Mouse (Mus musculus) limb, embryonic 13.5 days (tissue): ENCODE measurements at regions not wholly inside any gene's neighbourhood (a gene's known extent, or its start where the extent isn't known, plus 50 kb on each side); places are given as distances from the start of the nearest gene placed in this dataset.

Experiments
- ATAC-seq: fragments of 200-750 bp; cut with Nextera tagmentation; 2 replicates; pipeline ENCODE4 v1.8.0; 2017; ENCODE audit warnings: low read depth, moderate number of reproducible peaks, moderate TSS enrichment; ENCODE audit not compliant: low FRiP score
- H3K27ac ChIP-seq: fragments of 300-500 bp; sonication (generic); 2 replicates; pipeline ENCODE4 v1.5.1; 2015; ENCODE audit warnings: inconsistent platforms, mild to moderate bottlenecking, moderate library complexity
- H3K27me3 ChIP-seq: fragments of 300-500 bp; sonication (generic); 2 replicates; pipeline ENCODE4 v1.6.1; 2015; ENCODE audit warnings: mild to moderate bottlenecking, inconsistent platforms
- H3K36me3 ChIP-seq: fragments of 300-500 bp; sonication (generic); 2 replicates; pipeline ENCODE4 v1.6.1; 2015; ENCODE audit warnings: inconsistent platforms, mild to moderate bottlenecking, moderate library complexity
- H3K4me1 ChIP-seq: fragments of 300-500 bp; sonication (generic); 2 replicates; pipeline ENCODE4 v1.6.1; 2015; ENCODE audit warnings: inconsistent platforms
- H3K4me2 ChIP-seq: fragments of 300-500 bp; sonication (generic); replicated peaks from 2 replicates; pipeline ENCODE4 v1.6.1; 2015; ENCODE audit warnings: inconsistent platforms, mild to moderate bottlenecking, moderate library complexity
- H3K4me3 ChIP-seq: fragments of 300-500 bp; sonication (generic); 2 replicates; pipeline ENCODE4 v1.5.1; 2015; ENCODE audit warnings: moderate library complexity, mild to moderate bottlenecking, inconsistent platforms
- H3K9ac ChIP-seq: fragments of 300-500 bp; sonication (generic); 2 replicates; pipeline ENCODE4 v1.6.1; 2015; ENCODE audit warnings: mild to moderate bottlenecking, inconsistent platforms
- H3K9me3 ChIP-seq: fragments of 300-500 bp; sonication (generic); 2 replicates; pipeline ENCODE4 v1.6.1; 2016; ENCODE audit warnings: inconsistent platforms
- WGBS: fragments of 180-500 bp; shearing (Covaris S2); methylation state at CpG from one replicate; pipeline ENCODE4 v1.1.7; 2015; 5-methylcytosine and 5-hydroxymethylcytosine counted together

DNA sequence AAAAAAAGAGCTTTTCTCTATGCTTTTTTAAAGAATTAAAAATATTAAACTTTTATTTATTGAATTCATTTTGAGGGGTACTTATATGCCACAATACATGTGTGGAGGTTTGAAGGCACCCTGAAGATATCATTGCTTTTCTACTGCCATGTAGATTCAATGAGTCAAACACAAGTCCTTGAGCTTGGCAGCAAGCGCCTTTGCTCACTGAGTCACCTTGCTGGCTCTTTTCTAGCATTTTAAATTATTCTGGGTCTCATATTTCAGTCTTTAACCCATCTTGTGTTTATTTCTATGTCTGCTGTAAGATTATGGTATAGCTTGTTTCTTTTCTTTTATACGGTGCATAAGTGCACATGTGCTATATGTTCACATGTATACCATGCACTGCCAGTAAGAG lies 83.5 kb upstream of the Il6 start:
- 91% methylated on average over 2 of the region's 2 CpGs for WGBS
- ATAC-seq: no peak
- Histone ChIP-seq H3K4me3 (no peak overlapping the region), H3K4me2 (no peak overlapping the region), H3K4me1 (no peaks in the 10 kb centered on the region), H3K9me3 (no peaks in the 10 kb centered on the region), H3K36me3 (no peaks in the 10 kb centered on the region), H3K27ac (no peak overlapping the region), H3K27me3 (no peaks in the 10 kb centered on the region), H3K9ac (no peak overlapping the region)

DNA sequence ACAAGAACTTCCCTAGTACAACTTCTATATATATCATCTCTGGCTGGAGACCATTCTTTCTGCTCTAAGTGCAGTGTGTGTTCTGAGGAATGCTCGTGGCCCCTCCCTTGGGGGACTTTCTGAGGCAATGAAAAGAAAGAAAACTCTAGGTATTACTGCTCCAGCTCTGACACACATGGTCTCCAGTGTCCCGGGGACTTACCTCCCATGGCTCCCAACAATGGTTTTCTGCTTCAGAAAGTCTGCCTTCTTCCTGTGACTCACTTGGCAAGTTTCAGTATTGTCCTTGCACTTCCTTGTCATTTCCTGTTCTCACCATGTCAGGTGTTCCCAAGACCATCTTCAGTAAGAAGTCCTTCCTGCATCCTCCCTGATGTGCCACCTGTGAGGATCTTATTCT lies 65.7 kb upstream of the Il6 start:
- no peaks in the 10 kb centered on the region for H3K27me3 ChIP-seq
- ATAC-seq: no peak
- no peak overlapping the region for H3K4me2 ChIP-seq
- H3K9ac ChIP-seq: no peak overlapping the region
- no peak overlapping the region for H3K4me3 ChIP-seq
- H3K27ac ChIP-seq: no peak overlapping the region
- H3K9me3 ChIP-seq: no peaks in the 10 kb centered on the region
- H3K4me1 ChIP-seq: no peaks in the 10 kb centered on the region
- 65% methylated on average over 2 of the region's 2 CpGs for WGBS
- no peaks in the 10 kb centered on the region for H3K36me3 ChIP-seq

DNA sequence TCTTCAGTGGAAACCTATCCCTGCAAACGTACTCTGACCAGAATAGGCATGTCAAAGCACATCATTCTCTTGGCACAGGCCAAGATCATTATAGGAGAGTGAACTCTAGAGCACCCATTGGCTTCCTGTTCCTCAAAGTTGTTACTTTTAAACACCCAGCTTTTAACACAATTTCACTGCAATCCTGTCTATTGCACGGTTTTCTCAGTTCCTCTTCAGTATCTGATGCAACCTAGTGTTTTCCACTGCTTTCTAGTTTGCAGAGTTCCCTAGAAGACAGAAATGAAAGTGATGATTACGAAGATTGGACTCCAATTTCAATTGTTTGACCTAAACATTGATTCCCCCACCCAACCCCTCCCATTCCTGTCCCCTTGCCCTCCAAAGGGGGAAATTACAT lies 64.8 kb upstream of the Il6 start:
- 77% methylated on average over 3 of the region's 3 CpGs for WGBS
- Histone ChIP-seq H3K27me3 (no peaks in the 10 kb centered on the region), H3K4me1 (peaks cover 5% of the 10 kb centered on the region; the same call in 1 of the 2 replicates), H3K9me3 (no peaks in the 10 kb centered on the region), H3K4me3 (no peak overlapping the region), H3K27ac (no peak overlapping the region), H3K4me2 (no peak overlapping the region), H3K9ac (no peak overlapping the region), H3K36me3 (no peaks in the 10 kb centered on the region)
- no peak for ATAC-seq

DNA sequence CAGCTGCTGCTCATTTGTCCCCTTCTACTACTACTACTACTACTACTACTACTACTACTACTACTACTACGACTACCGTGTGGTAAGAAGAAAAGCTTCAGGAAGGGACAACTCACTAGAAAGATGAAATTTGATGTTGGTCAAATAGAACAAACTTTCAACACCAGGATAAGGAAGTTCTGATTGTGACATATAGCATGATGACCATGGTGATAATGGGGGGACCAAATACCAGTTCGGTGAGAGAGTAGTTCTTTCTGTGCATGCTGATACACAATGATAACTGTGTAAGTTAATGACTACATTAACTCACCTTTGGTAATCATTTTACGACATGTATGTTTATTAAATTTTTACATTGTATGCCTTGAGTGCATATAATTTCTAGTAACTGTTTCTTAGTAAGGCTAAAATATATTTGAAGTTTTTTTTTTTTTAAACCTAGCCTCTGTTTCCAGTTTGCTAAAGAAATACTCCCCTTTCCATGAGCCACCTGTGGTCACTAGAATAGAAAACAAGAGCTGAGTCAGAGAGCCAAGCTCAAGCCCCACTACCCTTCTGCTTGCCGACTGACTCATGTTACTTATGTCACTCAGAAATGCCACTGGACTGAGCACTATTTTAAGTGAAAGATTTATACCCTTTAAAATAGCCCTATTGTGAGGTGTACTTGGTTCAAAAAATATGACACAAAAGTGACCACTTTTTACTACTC lies 62.3 kb upstream of the Il6 start:
- no peak for ATAC-seq
- no peak overlapping the region for H3K9ac ChIP-seq
- H3K36me3 ChIP-seq: no peaks in the 10 kb centered on the region
- H3K4me3 ChIP-seq: no peak overlapping the region
- H3K4me2 ChIP-seq: no peak overlapping the region
- H3K27ac ChIP-seq: no peak overlapping the region
- WGBS: 81% methylated on average over 5 of the region's 5 CpGs
- no peaks in the 10 kb centered on the region for H3K27me3 ChIP-seq
- no peaks in the 10 kb centered on the region for H3K9me3 ChIP-seq
- H3K4me1 ChIP-seq: peaks cover 5% of the 10 kb centered on the region; the same call in 1 of the 2 replicates

DNA sequence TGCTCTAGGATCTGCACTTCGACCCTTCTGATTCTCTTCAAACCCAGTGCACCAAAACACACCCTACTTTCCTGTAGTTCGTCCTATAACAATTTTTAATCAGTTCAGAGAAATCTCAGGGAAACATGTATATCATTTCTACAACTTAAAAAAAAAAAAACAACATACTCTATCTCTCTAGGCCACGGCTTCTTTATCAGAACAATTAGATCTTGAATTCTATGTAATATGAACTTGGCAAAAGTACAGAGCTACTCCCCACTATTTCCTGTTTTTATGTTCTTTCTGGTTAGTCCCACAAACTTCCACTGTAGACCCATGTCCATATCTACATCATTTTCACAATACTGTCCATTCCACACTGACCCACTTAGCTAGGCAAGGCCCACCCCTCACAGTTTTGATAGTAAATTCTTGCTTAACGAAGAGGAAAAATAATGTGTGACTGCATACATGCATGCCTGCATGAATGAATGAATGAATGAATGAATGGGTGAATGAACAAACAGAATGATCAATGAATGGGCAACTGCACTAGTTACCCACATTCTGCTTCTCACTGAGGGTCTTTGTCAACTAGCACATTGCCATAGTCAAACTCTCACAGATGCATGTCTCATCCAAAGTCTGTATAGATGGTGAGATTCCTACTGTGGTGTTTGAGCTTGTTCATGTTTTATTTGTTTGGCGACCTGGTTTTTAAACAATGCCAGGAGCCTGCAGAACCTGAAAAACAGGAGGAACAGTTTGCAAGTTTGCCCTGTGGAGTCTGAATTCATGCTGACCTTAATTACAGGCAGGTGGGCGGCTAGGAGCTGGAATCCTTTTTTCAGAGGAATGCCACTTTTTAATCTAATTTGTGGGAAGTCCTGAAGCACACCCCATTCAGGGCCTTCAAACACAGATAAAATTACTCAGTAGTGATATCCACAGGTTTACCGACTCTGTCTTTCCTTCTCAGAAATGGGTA lies 61.2 kb upstream of the Il6 start:
- Histone ChIP-seq H3K27me3 (no peaks in the 10 kb centered on the region), H3K27ac (no peak overlapping the region), H3K4me2 (no peak overlapping the region), H3K9me3 (no peaks in the 10 kb centered on the region), H3K4me1 (peaks cover 5% of the 10 kb centered on the region; the same call in 1 of the 2 replicates), H3K9ac (no peak overlapping the region), H3K4me3 (no peak overlapping the region), H3K36me3 (no peaks in the 10 kb centered on the region)
- ATAC-seq: no peak
- 72% methylated on average over 7 of the region's 7 CpGs for WGBS
